Mouse (Mus musculus) heart, embryonic 14.5 days (tissue): ENCODE results near the gene Ppp5c. TPM values are rescaled to one million over a fixed set of nuclear protein-coding genes. Genes with fewer than 3 reads are reported as not detected.

ENCODE experiments used
- polyA plus RNA-seq: library from polyadenylated mRNA; unstranded; fragments of >200 nt; fragmentation: Nextera tagmentation; extraction: Ambion mirVana; gene quantifications from 2 replicates; pipeline ENCODE4 v1.2.1, GENCODE M21; 2014

The Ppp5c gene
- polyA plus RNA-seq, 1 experiment from 2014 or later, result 89.1 TPM

Other genes with a start within 250 kb of the Ppp5c start
- 27.7 and 30.3 TPM in 2 replicates for gene Slc1a5, start 246.6 kb downstream of the Ppp5c start, polyA plus RNA-seq
- gene Strn4, start 212.0 kb downstream of the Ppp5c start, polyA plus RNA-seq, result 90.9 and 91.4 TPM in 2 replicates
- 30.3 and 30.9 TPM in 2 replicates for gene Fkrp, start 211.2 kb downstream of the Ppp5c start, polyA plus RNA-seq
- 11.2 and 12.5 TPM in 2 replicates for gene Prkd2, start 185.0 kb downstream of the Ppp5c start, polyA plus RNA-seq
- 13.2 and 13.8 TPM in 2 replicates for gene Dact3, start 152.6 kb downstream of the Ppp5c start, polyA plus RNA-seq
- 4.2 and 6.9 TPM in 2 replicates for gene Gng8, start 136.1 kb downstream of the Ppp5c start, polyA plus RNA-seq
- gene Ptgir, start 121.4 kb downstream of the Ppp5c start, polyA plus RNA-seq, result 0.38 and 0.57 TPM in 2 replicates
- gene Calm3, start 103.8 kb downstream of the Ppp5c start, polyA plus RNA-seq, result 119 and 152 TPM in 2 replicates
- gene Pnmal2, start 83.2 kb downstream of the Ppp5c start, polyA plus RNA-seq, result 2.8 TPM in 2 replicates
- gene Pnmal1, start 68.2 kb downstream of the Ppp5c start, polyA plus RNA-seq, result 0.04 and 0.45 TPM in 2 replicates
- 0.08 and 0.12 TPM in 2 replicates for gene Gm42372, start 44.8 kb downstream of the Ppp5c start, polyA plus RNA-seq
- 21.9 and 26.8 TPM in 2 replicates for gene Ccdc8, start 35.2 kb downstream of the Ppp5c start, polyA plus RNA-seq
- 43.7 and 51.6 TPM in 2 replicates for gene Hif3a, start 34.5 kb upstream of the Ppp5c start, polyA plus RNA-seq
- 0.16 and 0.23 TPM in 2 replicates for gene Psg16, start 46.1 kb upstream of the Ppp5c start, polyA plus RNA-seq
- gene Ceacam3, start 122.4 kb upstream of the Ppp5c start, polyA plus RNA-seq, result not detected in 2 replicates
- gene Psg29, start 175.6 kb upstream of the Ppp5c start, polyA plus RNA-seq, result not detected in 2 replicates